Mouse (Mus musculus) embryonic facial prominence, embryonic 11.5 days (tissue): Measurements from ENCODE around the gene Gm5538. TPM values are rescaled to one million over a fixed set of nuclear protein-coding genes. Genes with fewer than 3 reads are reported as not detected.

ENCODE experiments used
- ATAC-seq: fragments of 200-750 bp; cut with Nextera tagmentation; replicated peaks from 2 replicates; pipeline ENCODE4 v1.8.0; 2017; ENCODE audit warnings: low read depth; ENCODE audit not compliant: insufficient number of reproducible peaks, low FRiP score, low TSS enrichment
- DNase-seq: peaks from one replicate; pipeline ENCODE4 v3.0.0-alpha.2; 2015; ENCODE audit warnings: low spot score
- H3K27ac ChIP-seq: fragments of 300-500 bp; sonication (generic); replicated peaks from 2 replicates; pipeline ENCODE4 v1.5.1; 2014; ENCODE audit warnings: mild to moderate bottlenecking, low read depth, low read length, control low read depth
- H3K27me3 ChIP-seq: fragments of 300-500 bp; sonication (generic); 2 replicates; pipeline ENCODE4 v1.6.1; 2014; ENCODE audit warnings: mild to moderate bottlenecking, low read length, moderate library complexity, mixed read lengths; ENCODE audit not compliant: control insufficient read depth, insufficient read depth
- H3K36me3 ChIP-seq: fragments of 300-500 bp; sonication (generic); replicated peaks from 2 replicates; pipeline ENCODE4 v1.6.1; 2014; ENCODE audit warnings: low read depth, mild to moderate bottlenecking, low read length, moderate library complexity, mixed read lengths; ENCODE audit not compliant: control insufficient read depth, insufficient read depth
- H3K4me1 ChIP-seq: fragments of 300-500 bp; sonication (generic); 2 replicates; pipeline ENCODE4 v1.6.1; 2014; ENCODE audit warnings: low read length, mixed read lengths; ENCODE audit not compliant: control insufficient read depth, insufficient read depth
- H3K4me2 ChIP-seq: fragments of 300-500 bp; sonication (generic); 2 replicates; pipeline ENCODE4 v1.6.1; 2014; ENCODE audit warnings: low read depth, mild to moderate bottlenecking, control low read depth, low read length, moderate library complexity
- H3K4me3 ChIP-seq: fragments of 300-500 bp; sonication (generic); 2 replicates; pipeline ENCODE4 v1.5.1; 2014; ENCODE audit warnings: low read depth, low read length, control low read depth
- H3K9ac ChIP-seq: fragments of 300-500 bp; sonication (generic); replicated peaks from 2 replicates; pipeline ENCODE4 v1.6.1; 2014; ENCODE audit warnings: mild to moderate bottlenecking, control low read depth, low read length
- H3K9me3 ChIP-seq: fragments of 300-500 bp; sonication (generic); replicated peaks from 2 replicates; pipeline ENCODE4 v1.6.1; 2016; ENCODE audit warnings: mild to moderate bottlenecking, low read length, inconsistent platforms, mixed read lengths; ENCODE audit not compliant: control insufficient read depth
- WGBS: fragments of 180-500 bp; shearing (Covaris S2); extraction: QIAGEN DNeasy Blood & Tissue Kit; methylation state at CpG from one replicate; pipeline ENCODE4 v1.1.7; 2014; 5-methylcytosine and 5-hydroxymethylcytosine counted together
- polyA plus RNA-seq: library from polyadenylated mRNA; unstranded; fragments of >200 nt; fragmentation: Nextera tagmentation; extraction: Ambion mirVana; gene quantifications from 2 replicates; pipeline ENCODE4 v1.2.1, GENCODE M21; 2014

The Gm5538 gene
- not detected in 2 replicates for polyA plus RNA-seq

DNA sequence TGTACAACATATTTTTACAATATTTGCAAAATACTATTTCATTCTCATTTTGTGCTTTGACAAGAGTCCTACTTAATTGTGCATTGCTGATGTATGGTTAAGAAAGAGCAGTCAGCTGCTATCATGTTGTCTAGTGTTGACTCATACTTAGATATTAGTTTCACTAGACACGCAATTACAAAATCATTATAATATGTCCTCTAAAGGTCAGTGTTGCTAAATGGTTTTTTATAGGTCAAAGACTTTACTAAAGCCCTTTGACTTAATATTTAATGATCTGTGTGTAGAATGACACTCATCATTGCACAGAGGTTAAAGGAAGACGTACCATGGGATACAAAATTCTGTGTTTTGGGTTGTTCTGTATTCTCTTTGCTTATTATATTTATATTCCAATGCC, at the start of gene Gm5538:
Gm5538 (plus strand) TSS at position 301 of the 400 bp plus-strand sequence.
- H3K27ac ChIP-seq, result no peak within 1 kb of the TSS
- H3K4me2 ChIP-seq, result no peak within 1 kb of the TSS
- 87% methylated on average over 2 of the region's 2 CpGs for WGBS

DNA sequence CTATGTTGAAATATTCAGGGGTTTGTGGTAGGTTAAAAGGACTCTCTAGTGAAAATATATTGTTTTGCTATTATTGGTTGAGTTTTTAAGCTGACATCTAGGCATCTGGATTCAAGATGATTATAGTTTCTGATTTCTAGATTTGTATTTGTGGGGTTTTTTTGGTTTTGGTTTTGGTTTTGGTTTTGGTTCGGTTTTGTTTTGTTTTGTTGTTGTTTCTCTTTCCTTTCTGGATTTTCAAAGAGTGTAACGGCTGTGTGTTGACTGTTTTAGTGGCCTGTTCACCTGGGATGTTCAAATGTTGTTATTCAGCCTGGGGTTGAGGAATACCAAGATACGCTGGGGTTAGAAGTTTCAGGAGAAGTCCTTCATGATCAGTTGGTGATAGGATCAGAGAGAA, 32.2 kb upstream of the Gm5538 start:
- no peak for DNase-seq
- 83% methylated on average over 3 of the region's 3 CpGs for WGBS
- no peak overlapping the region for H3K27ac ChIP-seq
- H3K9ac ChIP-seq, result no peak overlapping the region
- no peaks in the 10 kb centered on the region for H3K36me3 ChIP-seq
- ATAC-seq, result no peak
- H3K27me3 ChIP-seq, result no peaks in the 10 kb centered on the region
- no peak overlapping the region for H3K4me3 ChIP-seq
- no peak overlapping the region for H3K4me2 ChIP-seq
- H3K9me3 ChIP-seq, result no peaks in the 10 kb centered on the region
- H3K4me1 ChIP-seq, result no peaks in the 10 kb centered on the region

More for the DNA sequence above, at the start of gene Gm5538:
- no peaks in the 10 kb centered on the region for H3K9me3 ChIP-seq
- H3K27me3 ChIP-seq, result no peaks in the 10 kb centered on the region
- no peak within 1 kb of the TSS for H3K9ac ChIP-seq
- no peak within 1 kb of the TSS for H3K4me3 ChIP-seq
- no peaks in the 10 kb centered on the region for H3K36me3 ChIP-seq
- ATAC-seq (no peak), DNase-seq (no peak)
- H3K4me1 ChIP-seq, result no peaks in the 10 kb centered on the region

DNA sequence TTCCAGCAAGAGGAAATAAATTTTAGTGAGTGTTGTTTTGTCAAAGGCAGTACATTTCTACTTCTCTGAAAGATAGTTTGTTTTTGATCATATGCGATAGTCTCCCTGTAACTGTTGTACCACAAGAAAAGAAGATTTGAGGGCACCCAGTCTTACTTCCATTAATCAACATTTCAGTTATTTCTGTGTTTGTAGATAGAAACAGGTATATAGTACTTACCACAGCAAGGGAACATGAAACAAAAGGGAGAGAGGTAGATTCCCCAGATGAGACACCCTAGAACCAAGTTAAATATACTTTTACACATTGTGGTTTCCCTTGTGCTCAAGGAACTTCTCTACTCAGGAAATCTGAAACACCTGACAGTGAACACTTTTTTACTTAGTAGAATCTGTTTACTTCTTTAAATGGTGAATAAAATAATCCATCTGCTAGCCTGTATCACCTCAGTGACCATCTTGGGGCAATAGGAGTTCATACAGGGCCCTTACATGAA, 26.9 kb upstream of the Gm5538 start:
- Histone ChIP-seq H3K9ac (no peak overlapping the region), H3K4me1 (no peaks in the 10 kb centered on the region), H3K27me3 (no peaks in the 10 kb centered on the region), H3K27ac (no peak overlapping the region), H3K4me2 (no peak overlapping the region), H3K36me3 (no peaks in the 10 kb centered on the region), H3K4me3 (no peak overlapping the region), H3K9me3 (no peaks in the 10 kb centered on the region)
- WGBS, result 100% methylated on average over 1 of the region's 1 CpGs
- ATAC-seq, result no peak
- DNase-seq, result no peak

DNA sequence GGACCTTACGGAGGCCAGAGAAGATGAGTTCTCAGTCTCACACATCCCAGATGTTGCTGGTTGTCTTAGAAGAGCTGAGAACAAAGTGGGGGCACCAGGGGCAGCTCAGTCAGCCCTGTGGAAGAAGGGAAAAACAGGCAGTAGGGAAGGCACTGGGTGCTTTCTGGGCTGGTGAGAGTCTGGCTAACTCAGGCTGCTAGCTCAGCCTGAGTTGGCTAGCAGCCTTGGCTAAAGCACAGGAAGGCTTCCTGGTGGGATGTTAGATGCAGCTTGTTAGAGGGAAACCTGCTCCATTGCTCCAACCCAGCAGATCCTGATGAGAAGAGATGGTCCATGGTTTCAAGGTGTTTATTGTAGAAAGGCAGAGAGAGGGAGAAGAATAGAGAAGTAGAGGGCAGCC, 10.3 kb downstream of the Gm5538 start:
- ATAC-seq (no peak), DNase-seq (no peak)
- no peaks in the 10 kb centered on the region for H3K27me3 ChIP-seq
- H3K4me2 ChIP-seq, result no peak overlapping the region
- 77% methylated on average over 1 of the region's 1 CpGs for WGBS
- no peak overlapping the region for H3K27ac ChIP-seq
- H3K4me3 ChIP-seq, result no peak overlapping the region
- H3K4me1 ChIP-seq, result no peaks in the 10 kb centered on the region
- H3K9me3 ChIP-seq, result no peaks in the 10 kb centered on the region
- H3K36me3 ChIP-seq, result no peaks in the 10 kb centered on the region
- no peak overlapping the region for H3K9ac ChIP-seq

DNA sequence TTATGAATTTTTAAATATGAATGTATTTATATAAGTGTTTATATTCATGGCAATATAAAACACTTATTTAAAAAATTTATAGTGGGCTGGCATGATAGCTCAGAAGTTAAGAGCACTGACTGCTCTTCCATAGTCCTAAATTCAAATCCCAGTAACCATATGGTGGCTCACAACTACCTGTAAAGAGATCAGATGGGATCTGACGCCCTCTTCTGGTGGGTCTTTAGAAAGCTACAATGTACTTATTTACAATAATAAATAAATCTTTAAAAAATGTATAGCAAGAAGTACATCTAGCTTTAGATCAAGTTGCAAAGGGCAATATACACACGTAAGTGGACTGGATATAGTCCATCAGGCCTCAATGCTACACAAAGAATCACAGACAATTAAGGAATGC, 14.6 kb downstream of the Gm5538 start:
- ATAC-seq, result no peak
- no peaks in the 10 kb centered on the region for H3K4me1 ChIP-seq
- no peaks in the 10 kb centered on the region for H3K36me3 ChIP-seq
- no peak overlapping the region for H3K27ac ChIP-seq
- 14% methylated on average over 2 of the region's 2 CpGs for WGBS
- no peak overlapping the region for H3K9ac ChIP-seq
- no peak overlapping the region for H3K4me2 ChIP-seq
- DNase-seq, result peak; percentile 48
- H3K4me3 ChIP-seq, result no peak overlapping the region
- H3K9me3 ChIP-seq, result no peaks in the 10 kb centered on the region
- no peaks in the 10 kb centered on the region for H3K27me3 ChIP-seq

Other genes with a start within 250 kb of the Gm5538 start
- not detected in 2 replicates for gene Gm8298, start 131.3 kb downstream of the Gm5538 start, polyA plus RNA-seq
- not detected in 2 replicates for gene C130079G13Rik, start 195.4 kb downstream of the Gm5538 start, polyA plus RNA-seq